Mouse (Mus musculus): ENCODE measurements around the gene Tgm1. TPM values are rescaled to one million over a fixed set of nuclear protein-coding genes. Genes with fewer than 3 reads are reported as not detected.
A peak's percentile ranks its signal among the peaks of the same experiment; 100 is the strongest.

The Tgm1 gene
- polyA plus RNA-seq, 1 experiment: 1.1 TPM

DNA sequence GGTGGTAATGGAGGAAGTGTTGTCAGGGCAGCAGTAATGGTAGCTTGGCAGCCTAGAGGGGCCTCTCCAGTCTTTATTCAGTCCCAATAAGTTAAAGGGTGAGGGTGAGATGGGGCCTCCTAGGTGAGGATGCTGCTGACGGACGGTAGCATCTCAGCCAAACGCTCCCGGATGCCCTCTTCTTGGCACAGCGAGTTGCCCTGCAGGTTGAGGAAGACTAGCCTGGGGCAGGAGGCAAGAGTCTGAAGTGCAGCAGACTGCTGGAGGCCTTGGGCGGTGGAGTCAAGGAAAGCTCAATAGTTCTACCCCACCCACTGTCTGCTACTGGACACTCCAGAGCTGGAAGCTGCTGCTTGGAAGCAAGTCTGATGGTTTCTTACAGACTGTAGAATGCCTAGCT lies 2.5 kb upstream of the Tgm1 start:
- H3K36me3 ChIP-seq (replicated peaks; ENCODE audit: low read length): peaks cover 50% of the 10 kb centered on the region
- no peaks in the 10 kb centered on the region for H3K9me3 ChIP-seq
- no peak for TF ChIP-seq GATA1 (IDR thresholded peaks at IDR 0.05; ENCODE audit: borderline replicate concordance, low read length)
- TF ChIP-seq FLI1 (IDR thresholded peaks at IDR 0.05; ENCODE audit: low read length): no peak
- no peak overlapping the region for H3K4me3 ChIP-seq (replicated peaks)
- H3K27me3 ChIP-seq (replicated peaks): peaks cover 7% of the 10 kb centered on the region
- peaks cover 60% of the 10 kb centered on the region for H3K4me1 ChIP-seq

DNA sequence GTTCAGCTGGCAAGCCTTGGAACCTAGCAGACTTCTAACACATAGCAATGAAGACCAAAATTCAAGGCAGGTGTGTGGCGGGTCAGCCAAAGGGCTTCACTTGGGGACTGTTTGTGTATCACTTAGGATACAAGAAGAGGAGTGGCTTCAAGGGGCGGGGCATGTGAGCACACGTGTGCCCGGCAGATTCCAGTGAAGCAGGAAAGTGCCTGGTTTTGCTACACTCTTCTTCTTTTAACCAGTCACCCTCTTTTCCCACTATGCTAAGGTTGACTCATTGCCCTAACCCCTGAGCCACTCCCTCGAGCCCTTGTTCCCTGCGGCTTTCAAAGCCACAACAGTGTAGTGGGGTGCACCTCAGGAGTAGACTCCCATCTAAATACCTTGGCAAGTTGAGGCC lies 1.2 kb upstream of the Tgm1 start:
- H3K4me3 ChIP-seq (replicated peaks): no peak overlapping the region
- H3K4me1 ChIP-seq: peaks cover 51% of the 10 kb centered on the region
- H3K27me3 ChIP-seq (replicated peaks): peaks cover 7% of the 10 kb centered on the region
- H3K36me3 ChIP-seq (replicated peaks; ENCODE audit: low read length): peaks cover 42% of the 10 kb centered on the region
- TF ChIP-seq GATA1 (IDR thresholded peaks at IDR 0.05; ENCODE audit: borderline replicate concordance, low read length) (no peak), FLI1 (IDR thresholded peaks at IDR 0.05; ENCODE audit: low read length) (no peak)
- H3K9me3 ChIP-seq: no peaks in the 10 kb centered on the region

DNA sequence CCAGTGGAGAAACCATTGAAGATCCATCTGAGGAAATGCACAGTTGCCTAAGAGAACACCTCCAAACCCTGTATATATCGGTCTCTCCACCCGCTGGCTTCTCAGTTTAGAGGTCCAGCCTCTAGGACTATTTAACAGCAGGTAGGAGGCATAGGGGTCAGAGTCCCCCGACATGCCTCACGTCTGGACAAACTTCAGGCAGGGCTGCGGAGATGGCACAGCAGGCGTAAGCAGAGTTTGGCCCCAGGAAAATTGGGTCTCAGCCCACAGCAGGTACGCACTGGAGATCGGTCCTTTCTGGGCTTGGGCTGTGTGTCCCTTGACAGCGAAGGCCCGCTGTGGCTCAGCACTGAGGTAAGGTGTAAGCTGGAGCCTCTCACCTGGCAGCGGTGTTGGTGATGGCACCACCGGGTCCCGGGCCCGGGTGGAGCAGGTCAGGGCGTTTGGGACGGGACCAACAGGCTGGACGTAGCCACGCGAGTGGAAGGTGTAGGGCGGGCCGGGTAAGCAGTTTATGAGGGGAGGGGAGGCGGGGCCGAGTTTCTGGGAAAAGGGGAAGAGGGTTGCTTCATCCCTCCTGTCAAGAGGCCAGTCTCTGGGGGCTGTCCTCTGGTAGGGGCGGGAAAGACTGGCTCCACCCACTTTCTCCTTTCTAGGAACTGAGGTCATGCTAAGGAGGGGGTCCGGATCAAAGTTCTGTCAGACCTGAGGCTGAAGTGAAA lies 558 bp downstream of the Tgm1 start:
- Histone ChIP-seq H3K4me3 (replicated peaks) (peak overlapping the region; percentile 89), H3K27me3 (replicated peaks) (peaks cover 7% of the 10 kb centered on the region), H3K9me3 (no peaks in the 10 kb centered on the region), H3K36me3 (replicated peaks; ENCODE audit: low read length) (peaks cover 30% of the 10 kb centered on the region), H3K4me1 (peaks cover 51% of the 10 kb centered on the region)
- TF ChIP-seq GATA1 (IDR thresholded peaks at IDR 0.05; ENCODE audit: borderline replicate concordance, low read length) (no peak), FLI1 (IDR thresholded peaks at IDR 0.05; ENCODE audit: low read length) (no peak)

DNA sequence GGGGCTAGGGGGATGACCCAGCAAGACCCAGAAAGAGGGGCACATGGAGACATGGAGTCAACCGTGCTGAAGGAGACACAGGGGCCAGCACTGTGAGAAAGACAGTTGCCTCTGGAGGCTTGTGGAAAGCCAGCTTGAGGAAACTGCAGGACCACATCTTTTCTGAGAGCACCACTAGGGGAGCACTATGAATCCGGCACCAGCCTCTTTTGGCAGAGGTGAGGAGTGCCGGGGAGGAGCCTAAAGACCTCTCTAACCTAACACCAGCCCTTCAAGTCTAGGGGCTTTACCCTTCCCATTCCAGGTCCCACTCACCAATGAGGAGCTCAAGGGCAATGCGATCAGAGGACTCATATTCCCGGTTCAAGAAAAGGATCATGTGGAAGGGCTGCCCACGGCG lies 1.9 kb downstream of the Tgm1 start:
- Histone ChIP-seq H3K4me3 (replicated peaks) (no peak overlapping the region), H3K4me1 (peaks cover 48% of the 10 kb centered on the region)

DNA sequence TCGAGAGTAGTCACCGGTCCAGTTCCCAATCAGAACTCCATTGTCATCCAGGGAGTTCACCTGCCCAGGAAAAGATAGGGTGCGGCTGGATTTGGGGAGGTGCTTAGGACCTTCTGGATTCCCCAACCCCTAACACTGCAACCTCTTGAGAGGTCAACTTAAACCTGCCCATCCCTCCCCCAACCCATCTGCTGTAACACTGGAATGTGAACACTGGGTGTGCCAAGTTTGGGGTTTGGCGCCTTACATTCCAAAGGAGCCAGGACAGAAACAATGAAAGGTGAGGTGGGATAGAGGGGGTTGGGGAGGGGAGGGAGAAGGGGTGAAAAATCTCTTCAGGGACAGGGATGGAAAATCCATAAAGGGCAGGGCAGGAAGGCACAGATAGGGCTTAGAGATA lies 4.2 kb downstream of the Tgm1 start:
- Histone ChIP-seq H3K27me3 (replicated peaks) (peaks cover 7% of the 10 kb centered on the region), H3K36me3 (replicated peaks; ENCODE audit: low read length) (peaks cover 11% of the 10 kb centered on the region), H3K4me1 (peaks cover 53% of the 10 kb centered on the region), H3K4me3 (replicated peaks) (no peak overlapping the region), H3K9me3 (no peaks in the 10 kb centered on the region)
- TF ChIP-seq GATA1 (IDR thresholded peaks at IDR 0.05; ENCODE audit: borderline replicate concordance, low read length): no peak
- no peak for TF ChIP-seq FLI1 (IDR thresholded peaks at IDR 0.05; ENCODE audit: low read length)

More for the DNA sequence above, 1.9 kb downstream of the Tgm1 start:
- Histone ChIP-seq H3K36me3 (replicated peaks; ENCODE audit: low read length) (peaks cover 18% of the 10 kb centered on the region), H3K27me3 (replicated peaks) (peaks cover 7% of the 10 kb centered on the region), H3K9me3 (no peaks in the 10 kb centered on the region)
- no peak for TF ChIP-seq FLI1 (IDR thresholded peaks at IDR 0.05; ENCODE audit: low read length)
- TF ChIP-seq GATA1 (IDR thresholded peaks at IDR 0.05; ENCODE audit: borderline replicate concordance, low read length): no peak

DNA sequence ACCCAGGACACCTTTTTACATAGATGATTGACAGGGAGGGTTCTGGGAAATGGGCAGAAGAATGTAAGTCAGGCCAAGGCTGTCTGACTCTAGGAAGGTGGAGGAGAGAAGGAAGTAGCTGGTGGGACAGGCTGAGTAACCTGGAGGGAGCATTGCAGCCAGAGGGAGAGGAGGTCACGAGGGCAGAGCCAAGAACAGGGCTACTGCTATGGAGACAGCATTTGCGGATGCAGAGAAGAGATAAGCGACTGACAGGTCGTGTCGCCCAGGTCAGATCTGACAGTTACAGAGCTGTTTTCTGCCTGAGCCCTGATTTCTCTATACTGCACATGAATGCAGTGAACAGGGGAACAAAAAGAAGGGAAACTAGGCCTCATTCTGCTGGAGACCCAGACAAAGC lies 6.3 kb downstream of the Tgm1 start:
- TF ChIP-seq FLI1 (IDR thresholded peaks at IDR 0.05; ENCODE audit: low read length): no peak
- no peak for TF ChIP-seq GATA1 (IDR thresholded peaks at IDR 0.05; ENCODE audit: borderline replicate concordance, low read length)
- peaks cover 10% of the 10 kb centered on the region for H3K27me3 ChIP-seq (replicated peaks)
- H3K36me3 ChIP-seq (replicated peaks; ENCODE audit: low read length): peaks cover 22% of the 10 kb centered on the region
- H3K9me3 ChIP-seq: no peaks in the 10 kb centered on the region
- H3K4me3 ChIP-seq (replicated peaks): no peak overlapping the region
- H3K4me1 ChIP-seq: peaks cover 33% of the 10 kb centered on the region

DNA sequence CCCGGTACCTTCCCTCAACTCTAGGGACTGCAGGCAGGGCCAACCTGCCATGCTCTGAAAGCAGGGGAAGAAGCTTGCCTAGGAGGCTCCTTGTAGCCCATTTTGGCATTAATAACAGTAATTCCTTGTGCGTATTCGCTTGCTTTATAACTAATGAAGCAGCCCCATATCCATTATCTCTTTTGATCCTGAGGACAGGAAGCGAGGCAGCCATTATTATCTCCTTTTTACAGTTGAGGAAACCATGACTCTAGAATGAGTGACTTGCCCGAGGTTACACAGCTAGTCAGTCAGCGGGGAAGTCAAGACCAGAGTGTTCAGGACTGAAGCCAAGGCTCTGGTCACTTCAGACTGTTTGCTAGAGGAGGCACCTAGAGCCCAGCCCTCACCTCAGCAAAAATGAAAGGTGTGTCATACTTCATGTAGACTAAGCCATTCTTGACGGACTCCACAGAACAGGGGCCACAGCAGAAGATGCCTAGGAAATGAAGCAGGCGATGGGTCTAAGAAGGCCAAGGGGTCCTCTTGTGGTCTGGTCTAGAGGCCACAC lies 7.6 kb downstream of the Tgm1 start:
- Histone ChIP-seq H3K9me3 (no peaks in the 10 kb centered on the region), H3K4me3 (replicated peaks) (no peak overlapping the region), H3K27me3 (replicated peaks) (peaks cover 8% of the 10 kb centered on the region), H3K36me3 (replicated peaks; ENCODE audit: low read length) (peaks cover 22% of the 10 kb centered on the region), H3K4me1 (peaks cover 26% of the 10 kb centered on the region)
- no peak for TF ChIP-seq GATA1 (IDR thresholded peaks at IDR 0.05; ENCODE audit: borderline replicate concordance, low read length)
- TF ChIP-seq FLI1 (IDR thresholded peaks at IDR 0.05; ENCODE audit: low read length): no peak

DNA sequence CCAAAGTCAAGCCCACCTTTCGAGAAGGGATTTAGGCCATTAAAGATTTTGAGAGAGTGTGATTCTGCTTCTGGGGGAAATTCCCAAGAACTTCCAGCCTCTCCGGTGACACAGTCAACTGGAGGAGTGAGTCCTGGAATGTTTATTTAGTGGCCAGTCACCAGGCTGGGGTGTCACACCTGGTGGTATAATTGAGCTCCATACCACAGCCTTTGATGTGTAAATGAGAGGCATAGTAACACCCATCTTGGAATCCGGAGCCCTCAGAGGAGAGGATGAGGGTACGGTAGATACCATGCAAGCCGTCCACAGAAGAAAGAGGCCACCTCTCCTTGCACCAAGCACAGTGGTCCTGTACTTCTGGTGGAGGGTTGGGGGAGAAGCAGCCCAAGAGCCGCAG lies 11.0 kb downstream of the Tgm1 start:
- peaks cover 31% of the 10 kb centered on the region for H3K4me1 ChIP-seq
- H3K27me3 ChIP-seq (replicated peaks): peaks cover 12% of the 10 kb centered on the region
- H3K36me3 ChIP-seq (replicated peaks; ENCODE audit: low read length): peaks cover 13% of the 10 kb centered on the region
- no peaks in the 10 kb centered on the region for H3K9me3 ChIP-seq
- TF ChIP-seq FLI1 (IDR thresholded peaks at IDR 0.05; ENCODE audit: low read length) (no peak), GATA1 (IDR thresholded peaks at IDR 0.05; ENCODE audit: borderline replicate concordance, low read length) (no peak)
- H3K4me3 ChIP-seq (replicated peaks): no peak overlapping the region

DNA sequence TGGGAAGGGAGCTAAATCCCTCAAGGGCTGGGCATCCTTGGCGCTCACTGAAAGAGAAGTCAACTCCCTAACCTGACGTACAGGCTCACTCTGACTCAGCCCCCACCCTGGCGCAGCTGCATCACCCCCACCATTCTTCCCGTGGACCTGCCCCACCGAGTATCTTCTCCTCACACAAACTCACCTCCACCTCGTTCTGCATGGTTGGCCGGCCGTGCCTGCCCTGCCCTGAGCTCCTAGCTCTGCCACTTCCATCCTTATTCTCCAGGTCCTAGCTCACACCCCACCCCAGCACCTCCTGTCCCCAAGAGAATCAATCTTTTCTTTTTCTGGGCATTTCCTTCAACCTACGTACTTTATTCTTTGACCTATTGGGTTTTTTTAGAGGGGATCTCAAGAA lies 12.6 kb downstream of the Tgm1 start:
- peaks cover 36% of the 10 kb centered on the region for H3K4me1 ChIP-seq
- H3K36me3 ChIP-seq (replicated peaks; ENCODE audit: low read length): peaks cover 13% of the 10 kb centered on the region
- peaks cover 12% of the 10 kb centered on the region for H3K27me3 ChIP-seq (replicated peaks)
- no peak overlapping the region for H3K4me3 ChIP-seq (replicated peaks)
- TF ChIP-seq FLI1 (IDR thresholded peaks at IDR 0.05; ENCODE audit: low read length) (no peak), GATA1 (IDR thresholded peaks at IDR 0.05; ENCODE audit: borderline replicate concordance, low read length) (no peak)
- H3K9me3 ChIP-seq: no peaks in the 10 kb centered on the region

DNA sequence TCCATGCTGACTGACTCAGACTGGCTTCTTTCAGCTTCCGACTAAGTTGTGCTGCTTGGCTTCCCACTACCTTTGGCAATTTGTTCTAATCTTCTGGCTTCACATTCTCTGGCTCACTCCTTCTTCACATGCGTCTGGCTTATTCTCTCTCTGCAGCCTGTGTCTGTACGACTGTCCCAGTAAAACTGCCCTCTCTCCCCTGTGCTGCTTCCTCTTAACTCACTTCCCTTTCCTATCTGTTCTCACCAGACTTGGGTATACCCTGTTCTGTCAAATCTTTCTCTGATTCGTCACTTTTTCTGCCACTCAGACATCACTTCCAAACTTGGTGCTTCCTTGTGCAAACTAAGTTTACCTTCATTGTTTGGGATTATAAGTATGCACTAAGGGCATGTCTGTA lies 16.5 kb downstream of the Tgm1 start:
- H3K4me3 ChIP-seq (replicated peaks): peak overlapping the region; percentile 78
- TF ChIP-seq FLI1 (IDR thresholded peaks at IDR 0.05; ENCODE audit: low read length): no peak
- no peak for TF ChIP-seq GATA1 (IDR thresholded peaks at IDR 0.05; ENCODE audit: borderline replicate concordance, low read length)
- H3K4me1 ChIP-seq: peaks cover 21% of the 10 kb centered on the region
- H3K36me3 ChIP-seq (replicated peaks; ENCODE audit: low read length): no peaks in the 10 kb centered on the region
- H3K9me3 ChIP-seq: peaks cover 23% of the 10 kb centered on the region
- H3K27me3 ChIP-seq (replicated peaks): peaks cover 12% of the 10 kb centered on the region

Data from megakaryocyte, embryonic 14.5 days (primary cell).